Mouse (Mus musculus) bone marrow macrophage, adult 2 months (primary cell): ENCODE measurements around the gene Zfp3.

ENCODE experiments used
- CTCF ChIP-seq: IDR thresholded peaks from 2 replicates; pipeline ENCODE4 v1.5.1; 2012; ENCODE audit warnings: low read depth, mild to moderate bottlenecking, low read length, moderate library complexity
- POLR2A ChIP-seq: IDR thresholded peaks from 2 replicates; pipeline ENCODE4 v1.6.1; 2012; ENCODE audit warnings: mild to moderate bottlenecking, low read depth, low read length, borderline replicate concordance

DNA sequence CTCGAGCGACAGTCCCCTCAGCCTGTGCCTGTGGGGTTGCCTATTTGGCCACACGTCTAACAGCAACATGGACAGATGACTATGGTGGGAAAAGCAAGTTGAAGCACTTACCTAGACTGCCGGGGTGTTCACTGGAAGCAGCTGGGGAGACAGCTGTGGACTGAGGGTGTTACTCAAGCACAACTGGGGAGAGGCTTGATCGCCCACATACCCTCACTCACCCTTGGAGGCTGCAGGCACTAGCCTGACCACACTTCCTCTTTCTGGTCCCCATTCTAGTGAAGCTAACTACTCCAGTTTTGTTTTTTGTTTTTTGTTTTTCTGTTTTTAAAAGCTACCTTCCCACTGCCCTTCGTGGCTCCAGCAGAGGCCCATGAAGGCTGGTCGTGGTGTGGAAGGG lies 48.4 kb downstream of the Zfp3 start, which contains the start of gene Scimp:
- TF ChIP-seq POLR2A = no peak
- no peak for TF ChIP-seq CTCF
